Mouse (Mus musculus) right cerebral cortex, postnatal 14 days (tissue): ENCODE results near the gene Car11.
A peak's percentile ranks its signal among the peaks of the same experiment; 100 is the strongest.
"Not testable (repeated sequence)": the region's sequence is repeated elsewhere in the genome, so short reads cannot be mapped to it uniquely, and the experiment has no call there.

Source experiments
- DNase-seq: peaks from one replicate; pipeline ENCODE4 v3.0.0; 2022

The Car11 gene

GRCm38 (mm10) chr7:45699523-45700141, at the start of gene Car11:
Gene Car11, plus strand, starts transcription at chr7:45699843.
- peak; percentile 63 for DNase-seq

- DNase-seq = not testable (repeated sequence)
Measured at GRCm38 (mm10) chr7:45650484-45650883, 49.2 kb upstream of the Car11 start.

- no peak for DNase-seq
Measured at GRCm38 (mm10) chr7:45654424-45655047, 45.1 kb upstream of the Car11 start.

GRCm38 (mm10) chr7:45660746-45661478, 38.7 kb upstream of the Car11 start:
- DNase-seq = no peak

GRCm38 (mm10) chr7:45661702-45662101, 37.9 kb upstream of the Car11 start:
- not testable (repeated sequence) for DNase-seq

- DNase-seq = no peak
Measured at GRCm38 (mm10) chr7:45665303-45666138, 34.1 kb upstream of the Car11 start.

GRCm38 (mm10) chr7:45666161-45666560, 33.5 kb upstream of the Car11 start, which contains the start of gene Fut2:
Gene Fut2, minus strand, starts transcription at chr7:45666394.
- DNase-seq = no peak

GRCm38 (mm10) chr7:45667761-45668160, 31.9 kb upstream of the Car11 start:
- peak; percentile 45 for DNase-seq

- no peak for DNase-seq
Measured at GRCm38 (mm10) chr7:45668921-45669320, 30.7 kb upstream of the Car11 start.

- DNase-seq = no peak
Measured at GRCm38 (mm10) chr7:45677627-45678295, 21.9 kb upstream of the Car11 start.

- no peak for DNase-seq
Measured at GRCm38 (mm10) chr7:45678513-45678912, 21.1 kb upstream of the Car11 start.

- DNase-seq = no peak
Measured at GRCm38 (mm10) chr7:45679966-45680621, 19.5 kb upstream of the Car11 start.

- no peak for DNase-seq
Measured at GRCm38 (mm10) chr7:45681046-45681736, 18.5 kb upstream of the Car11 start.

- DNase-seq = peak; percentile 92
Measured at GRCm38 (mm10) chr7:45682144-45683126, 17.2 kb upstream of the Car11 start.

GRCm38 (mm10) chr7:45683396-45684050, 16.1 kb upstream of the Car11 start, which contains the start of gene Ntn5:
Gene Ntn5, plus strand, starts transcription at chr7:45684022.
- DNase-seq = no peak

- DNase-seq = no peak
Measured at GRCm38 (mm10) chr7:45685811-45686210, 13.8 kb upstream of the Car11 start.

- DNase-seq = no peak
Measured at GRCm38 (mm10) chr7:45686841-45687240, 12.8 kb upstream of the Car11 start.

- no peak for DNase-seq
Measured at GRCm38 (mm10) chr7:45689099-45689498, 10.5 kb upstream of the Car11 start.

GRCm38 (mm10) chr7:45689800-45690199, 9.8 kb upstream of the Car11 start:
- DNase-seq = no peak
